Mouse (Mus musculus) intestine, embryonic 14.5 days (tissue): Measurements from ENCODE around the gene Lyrm9. TPM values are rescaled to one million over a fixed set of nuclear protein-coding genes. Genes with fewer than 3 reads are reported as not detected.

Source experiments
- ATAC-seq: fragments of 200-750 bp; cut with Nextera tagmentation; replicated peaks from 2 replicates; pipeline ENCODE4 v1.8.0; 2017; ENCODE audit warnings: low read depth, moderate number of reproducible peaks, moderate TSS enrichment, moderate library complexity; ENCODE audit not compliant: low FRiP score, low TSS enrichment
- DNase-seq: peaks from one replicate; pipeline ENCODE4 v3.0.0-alpha.2; 2018; ENCODE audit warnings: low spot score
- H3K27ac ChIP-seq: fragments of 300-500 bp; sonication (generic); 2 replicates; pipeline ENCODE4 v1.5.1; 2014; ENCODE audit warnings: low read depth, mild to moderate bottlenecking, control low read depth
- H3K27me3 ChIP-seq: fragments of 300-500 bp; sonication (generic); replicated peaks from 2 replicates; pipeline ENCODE4 v1.6.1; 2014; ENCODE audit warnings: low read length, control low read depth; ENCODE audit not compliant: control insufficient read depth, insufficient read depth
- H3K36me3 ChIP-seq: fragments of 300-500 bp; sonication (generic); 2 replicates; pipeline ENCODE4 v1.6.1; 2014; ENCODE audit warnings: low read length, control low read depth; ENCODE audit not compliant: control insufficient read depth, insufficient read depth
- H3K4me1 ChIP-seq: fragments of 300-500 bp; sonication (generic); replicated peaks from 2 replicates; pipeline ENCODE4 v1.6.1; 2014; ENCODE audit warnings: low read length, control low read depth, mixed read lengths; ENCODE audit not compliant: control insufficient read depth, insufficient read depth
- H3K4me2 ChIP-seq: fragments of 300-500 bp; sonication (generic); 2 replicates; pipeline ENCODE4 v1.6.1; 2014; ENCODE audit warnings: low read length
- H3K4me3 ChIP-seq: fragments of 300-500 bp; sonication (generic); 2 replicates; pipeline ENCODE4 v1.5.1; 2014; ENCODE audit warnings: low read depth, low read length, control low read depth, mixed read lengths
- H3K9ac ChIP-seq: fragments of 300-500 bp; sonication (generic); 2 replicates; pipeline ENCODE4 v1.6.1; 2014; ENCODE audit warnings: mild to moderate bottlenecking, low read length
- H3K9me3 ChIP-seq: fragments of 300-500 bp; sonication (generic); 2 replicates; pipeline ENCODE4 v1.6.1; 2016; ENCODE audit warnings: low read length, control low read depth; ENCODE audit not compliant: control insufficient read depth
- WGBS: fragments of 180-500 bp; shearing (Covaris S2); extraction: QIAGEN DNeasy Blood & Tissue Kit; methylation state at CpG from one replicate; pipeline ENCODE4 v1.1.7; 2014; 5-methylcytosine and 5-hydroxymethylcytosine counted together
- polyA plus RNA-seq: library from polyadenylated mRNA; unstranded; fragments of >200 nt; fragmentation: Nextera tagmentation; extraction: Ambion mirVana; gene quantifications from 2 replicates; pipeline ENCODE4 v1.2.1, GENCODE M21; 2014

Lyrm9 gene
- polyA plus RNA-seq: 13.0 and 14.2 TPM in 2 replicates

DNA sequence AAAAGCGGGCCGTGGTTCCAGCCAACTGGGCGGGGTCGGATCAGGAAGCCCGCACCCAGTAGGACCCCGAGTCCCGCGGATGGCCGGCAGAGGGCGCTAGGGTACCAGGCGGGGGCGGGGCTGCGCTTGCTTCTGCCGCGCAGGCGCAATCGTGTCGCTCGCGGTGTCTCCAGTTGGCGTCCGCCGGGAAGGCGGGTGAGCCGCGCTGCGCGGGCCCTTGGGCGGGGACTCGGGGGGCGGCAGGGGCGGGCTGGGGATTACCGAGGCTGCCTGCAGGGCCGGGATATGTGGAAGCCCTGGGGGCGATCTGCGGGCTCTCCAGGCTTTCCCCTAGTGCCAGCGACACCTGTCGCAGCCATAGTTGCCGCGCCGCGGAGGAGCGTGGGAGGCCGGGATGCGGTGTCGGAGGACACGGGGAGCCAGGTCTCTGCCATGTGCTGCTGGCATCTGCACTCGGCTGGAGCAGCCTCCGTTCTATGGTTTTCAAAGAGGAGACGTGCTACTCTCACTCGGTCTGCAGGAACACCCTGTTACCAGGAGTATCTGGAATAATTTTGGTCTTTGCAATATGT lies at the start of gene Lyrm9:
TSS of gene Lyrm9 (plus strand) at position 143 of the 572 bp plus-strand sequence.
- no peaks in the 10 kb centered on the region for H3K36me3 ChIP-seq
- no peak within 1 kb of the TSS for H3K27ac ChIP-seq
- peak within 1 kb of the TSS; percentile 64 for H3K9ac ChIP-seq
- peaks cover 9% of the 10 kb centered on the region for H3K4me1 ChIP-seq
- under 1% methylated on average over 51 of the region's 51 CpGs for WGBS
- no peaks in the 10 kb centered on the region for H3K27me3 ChIP-seq
- DNase-seq: peak; percentile 100
- H3K4me2 ChIP-seq: peak within 1 kb of the TSS; percentile 83
- peak within 1 kb of the TSS; percentile 57 for H3K4me3 ChIP-seq
- no peaks in the 10 kb centered on the region for H3K9me3 ChIP-seq
- ATAC-seq: peak; percentile 83

DNA sequence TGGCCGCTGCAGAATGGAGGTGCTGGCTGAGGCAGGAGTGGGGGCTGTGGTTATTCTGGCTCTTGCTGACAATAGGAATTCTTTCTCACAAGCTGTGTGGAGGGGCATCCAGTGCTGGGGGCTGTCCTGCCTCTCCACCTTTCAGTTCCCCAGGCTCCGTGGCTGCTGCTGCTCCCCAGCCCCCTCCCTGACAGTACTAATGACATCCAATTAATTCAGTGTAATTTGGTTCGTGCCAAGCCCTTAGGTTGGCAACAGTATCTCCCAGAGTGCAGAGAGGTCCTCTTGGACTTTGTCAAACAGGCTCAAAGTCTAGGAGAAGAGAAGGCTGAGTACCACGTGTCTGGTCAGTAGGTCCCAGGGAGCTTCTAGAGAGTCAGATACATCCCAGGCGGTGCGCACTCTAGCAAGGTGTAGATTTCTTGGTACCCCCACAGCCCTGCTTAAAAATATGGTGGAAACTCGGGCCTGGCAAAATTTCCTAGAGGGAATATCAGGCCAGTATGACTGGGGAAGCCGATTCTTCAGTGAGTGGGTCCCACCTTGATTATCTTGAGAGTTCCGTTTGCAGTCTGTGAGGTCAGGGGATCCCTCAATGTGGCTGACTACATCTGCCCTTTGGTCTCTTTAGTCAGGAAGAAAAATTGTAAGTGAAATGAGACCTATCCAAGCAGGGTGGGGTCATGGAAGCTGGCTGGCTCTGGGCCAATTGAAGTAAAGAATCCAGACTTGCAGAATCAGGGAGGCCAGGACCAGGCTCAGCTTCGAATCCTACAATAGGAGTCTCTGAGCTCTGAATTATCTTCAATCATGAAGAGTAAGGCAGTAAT lies 48.3 kb upstream of the Lyrm9 start:
- 50% methylated on average over 10 of the region's 10 CpGs for WGBS
- H3K27ac ChIP-seq: no peak overlapping the region
- no peaks in the 10 kb centered on the region for H3K36me3 ChIP-seq

DNA sequence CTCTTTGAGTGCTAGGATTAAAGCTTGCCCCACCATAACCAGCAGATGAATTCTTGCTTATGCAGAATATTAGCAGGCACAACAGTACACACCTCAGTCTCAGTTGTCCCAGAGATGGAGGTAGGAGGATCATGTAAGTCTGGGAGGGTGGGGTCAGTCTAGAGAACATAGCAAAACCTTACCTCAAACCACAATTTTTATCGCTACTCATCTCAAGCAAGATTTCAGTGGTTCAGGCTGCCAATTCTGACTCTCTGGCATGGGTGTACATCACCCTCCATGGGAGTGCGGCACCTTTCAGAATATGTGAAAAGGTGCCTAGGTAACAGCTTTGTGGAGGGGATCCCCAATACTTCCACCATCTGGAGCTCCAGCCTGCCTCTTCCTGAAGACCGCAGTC lies 46.4 kb upstream of the Lyrm9 start:
- 94% methylated on average over 3 of the region's 3 CpGs for WGBS
- H3K36me3 ChIP-seq: no peaks in the 10 kb centered on the region
- no peak for DNase-seq
- peaks cover 6% of the 10 kb centered on the region; the same call in 1 of the 2 replicates for H3K4me1 ChIP-seq
- no peak overlapping the region for H3K9ac ChIP-seq
- ATAC-seq: no peak
- H3K4me2 ChIP-seq: no peak overlapping the region
- H3K9me3 ChIP-seq: no peaks in the 10 kb centered on the region
- H3K4me3 ChIP-seq: no peak overlapping the region
- no peaks in the 10 kb centered on the region for H3K27me3 ChIP-seq
- H3K27ac ChIP-seq: no peak overlapping the region

More for the DNA sequence above, 48.3 kb upstream of the Lyrm9 start:
- H3K27me3 ChIP-seq: no peaks in the 10 kb centered on the region
- H3K9me3 ChIP-seq: no peaks in the 10 kb centered on the region
- H3K9ac ChIP-seq: no peak overlapping the region
- no peak overlapping the region for H3K4me3 ChIP-seq
- DNase-seq: no peak
- no peak for ATAC-seq
- H3K4me1 ChIP-seq: peaks cover 6% of the 10 kb centered on the region; the same call in 1 of the 2 replicates
- no peak overlapping the region for H3K4me2 ChIP-seq

DNA sequence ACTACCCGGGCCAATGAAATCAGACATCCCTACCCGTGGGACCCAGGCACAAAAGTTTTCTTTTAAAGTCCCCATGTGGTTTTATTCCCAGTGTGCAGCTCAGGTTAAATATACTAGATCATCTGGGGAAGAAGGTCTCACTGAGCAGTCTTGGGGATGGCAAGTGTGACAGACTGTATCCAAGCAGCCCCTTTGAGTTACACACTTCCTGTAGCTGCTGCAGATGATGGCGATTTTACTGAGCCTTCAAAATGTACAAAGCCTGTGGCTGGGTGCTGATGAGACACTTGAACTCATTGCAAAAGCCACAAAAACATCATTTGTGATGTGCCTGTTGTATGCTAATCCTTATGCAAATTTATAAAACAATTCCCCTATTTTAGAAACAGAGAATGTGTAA lies 45.8 kb upstream of the Lyrm9 start:
- H3K9me3 ChIP-seq: no peaks in the 10 kb centered on the region
- H3K9ac ChIP-seq: no peak overlapping the region
- peaks cover 6% of the 10 kb centered on the region; the same call in 1 of the 2 replicates for H3K4me1 ChIP-seq
- no peaks in the 10 kb centered on the region for H3K36me3 ChIP-seq
- DNase-seq: no peak
- no peak for ATAC-seq
- no peak overlapping the region for H3K4me2 ChIP-seq
- H3K27ac ChIP-seq: no peak overlapping the region
- 83% methylated on average over 3 of the region's 3 CpGs for WGBS
- no peak overlapping the region for H3K4me3 ChIP-seq
- H3K27me3 ChIP-seq: no peaks in the 10 kb centered on the region

DNA sequence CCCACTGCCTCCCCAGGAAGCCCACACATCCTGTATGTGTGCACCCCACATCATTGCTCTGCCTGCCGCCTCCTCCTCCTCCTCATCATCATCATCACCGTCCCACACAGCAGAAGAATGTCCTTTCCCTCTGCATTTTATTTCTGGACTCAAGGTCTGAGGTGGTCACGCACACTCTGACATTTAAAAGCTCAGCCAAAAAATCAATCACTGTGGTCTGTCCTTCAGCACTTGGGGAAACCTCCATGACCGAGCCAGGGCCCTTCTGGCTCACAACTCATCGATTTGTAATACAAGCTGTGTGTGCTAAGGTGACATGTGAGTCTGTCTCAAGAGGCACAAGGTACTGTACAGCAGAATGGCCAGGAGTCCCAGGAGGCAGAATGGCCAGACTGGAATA lies 44.1 kb upstream of the Lyrm9 start:
- no peak for ATAC-seq
- Histone ChIP-seq H3K27ac (no peak overlapping the region), H3K4me1 (peaks cover 6% of the 10 kb centered on the region; the same call in 1 of the 2 replicates), H3K4me3 (no peak overlapping the region), H3K9ac (no peak overlapping the region), H3K4me2 (no peak overlapping the region), H3K9me3 (no peaks in the 10 kb centered on the region), H3K36me3 (no peaks in the 10 kb centered on the region), H3K27me3 (no peaks in the 10 kb centered on the region)
- WGBS: 70% methylated on average over 5 of the region's 5 CpGs
- no peak for DNase-seq

DNA sequence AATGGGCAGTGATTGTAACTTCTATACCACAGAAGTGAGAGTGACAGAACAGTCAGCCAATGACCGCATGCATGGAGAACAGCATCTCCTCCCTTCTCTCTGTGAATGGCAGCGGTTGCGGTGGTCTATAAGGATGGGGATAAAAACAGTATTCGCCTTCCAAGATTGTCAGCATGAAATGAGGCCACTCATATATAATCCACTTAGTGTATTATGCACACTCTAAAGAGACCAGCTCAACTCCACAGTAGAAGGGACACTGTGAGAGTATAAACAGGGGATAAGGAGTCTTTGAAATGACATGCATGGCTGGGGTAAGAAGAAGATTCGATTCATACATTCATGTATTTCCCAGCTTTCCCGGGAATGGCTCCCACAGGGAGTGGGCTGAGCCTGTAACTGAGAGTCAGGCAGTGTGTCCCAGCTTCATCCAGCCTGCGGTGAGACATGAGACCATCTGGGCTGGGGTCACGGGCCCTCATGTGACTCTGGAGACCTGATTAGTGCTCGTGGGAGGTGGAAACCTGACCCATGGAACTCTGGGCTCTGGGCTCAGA lies 43.5 kb upstream of the Lyrm9 start:
- 76% methylated on average over 9 of the region's 9 CpGs for WGBS

DNA sequence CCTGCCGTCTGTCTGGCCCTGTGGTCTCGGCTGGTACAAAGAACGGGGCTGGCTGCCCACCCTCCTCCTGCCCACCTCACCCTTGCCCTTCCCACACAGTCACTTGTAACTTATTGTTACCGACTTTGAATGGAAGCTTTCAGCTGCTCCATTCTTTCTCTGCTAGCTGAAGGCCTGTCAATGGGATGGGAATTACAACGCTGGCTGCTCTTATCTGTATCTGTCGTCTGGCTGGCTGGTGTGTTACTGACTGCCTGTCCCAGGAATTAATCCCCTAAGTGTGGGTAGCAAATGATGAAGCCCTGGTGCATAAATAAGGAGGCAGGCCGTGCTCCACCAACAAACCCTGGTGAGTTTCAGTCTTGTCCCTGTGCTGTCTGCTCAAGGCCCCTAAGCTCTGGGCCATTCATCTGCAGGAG lies 40.4 kb upstream of the Lyrm9 start:
- Histone ChIP-seq H3K27ac (no peak overlapping the region), H3K4me3 (no peak overlapping the region), H3K4me1 (no peaks in the 10 kb centered on the region), H3K27me3 (no peaks in the 10 kb centered on the region), H3K36me3 (no peaks in the 10 kb centered on the region), H3K9me3 (no peaks in the 10 kb centered on the region), H3K4me2 (no peak overlapping the region), H3K9ac (no peak overlapping the region)
- ATAC-seq: no peak
- no peak for DNase-seq
- 35% methylated on average over 7 of the region's 7 CpGs for WGBS

More for the DNA sequence above, 43.5 kb upstream of the Lyrm9 start:
- Histone ChIP-seq H3K27ac (no peak overlapping the region), H3K4me3 (no peak overlapping the region), H3K36me3 (no peaks in the 10 kb centered on the region), H3K9ac (no peak overlapping the region), H3K4me1 (peaks cover 6% of the 10 kb centered on the region; the same call in 1 of the 2 replicates), H3K4me2 (no peak overlapping the region), H3K27me3 (no peaks in the 10 kb centered on the region), H3K9me3 (no peaks in the 10 kb centered on the region)
- ATAC-seq (no peak), DNase-seq (no peak)

DNA sequence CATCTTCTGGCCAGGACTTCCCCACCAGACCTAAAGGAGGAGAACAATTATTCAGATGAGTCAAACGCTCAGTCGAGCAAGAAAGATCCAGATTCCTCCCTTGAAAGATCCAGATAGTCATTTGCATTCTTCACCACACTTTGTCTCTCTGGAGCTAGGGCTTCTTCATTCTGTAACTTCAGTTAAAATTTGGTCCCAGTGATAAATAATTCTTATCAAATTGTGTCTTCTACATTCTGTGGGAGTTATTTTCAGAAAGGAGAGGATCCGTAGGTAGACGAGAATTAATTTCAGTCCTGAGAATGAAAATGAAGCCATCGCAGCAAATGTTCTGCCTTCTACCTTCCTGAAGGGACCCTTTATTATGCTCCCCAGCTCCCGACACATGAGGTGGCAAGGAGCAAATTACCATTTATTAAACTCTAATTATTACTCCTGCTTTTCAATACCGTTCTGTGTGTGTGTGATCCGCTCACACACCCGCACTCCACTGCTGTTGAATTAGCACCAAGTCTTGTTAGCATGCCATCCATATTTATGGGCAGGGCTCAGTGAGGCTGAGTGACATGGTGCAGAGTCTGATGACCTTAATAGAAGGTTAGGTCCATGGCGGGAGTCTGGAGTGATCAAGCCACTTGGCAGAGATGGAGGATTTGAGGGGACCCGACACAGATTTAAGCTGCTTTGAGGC lies 36.9 kb upstream of the Lyrm9 start:
- no peak overlapping the region for H3K27ac ChIP-seq
- no peak overlapping the region for H3K4me3 ChIP-seq
- H3K36me3 ChIP-seq: no peaks in the 10 kb centered on the region
- no peak overlapping the region for H3K4me2 ChIP-seq
- H3K27me3 ChIP-seq: no peaks in the 10 kb centered on the region
- no peaks in the 10 kb centered on the region; the same call in 1 of the 2 replicates for H3K4me1 ChIP-seq
- H3K9ac ChIP-seq: no peak overlapping the region
- ATAC-seq: no peak
- WGBS: 85% methylated on average over 11 of the region's 11 CpGs
- DNase-seq: no peak
- no peaks in the 10 kb centered on the region for H3K9me3 ChIP-seq
